Mouse (Mus musculus): Measurements from ENCODE around the gene Ush1g. TPM values are rescaled to one million over a fixed set of nuclear protein-coding genes. Genes with fewer than 3 reads are reported as not detected.

Ush1g gene
- polyA plus RNA-seq, 1 experiment from 2014 or later: not detected

DNA sequence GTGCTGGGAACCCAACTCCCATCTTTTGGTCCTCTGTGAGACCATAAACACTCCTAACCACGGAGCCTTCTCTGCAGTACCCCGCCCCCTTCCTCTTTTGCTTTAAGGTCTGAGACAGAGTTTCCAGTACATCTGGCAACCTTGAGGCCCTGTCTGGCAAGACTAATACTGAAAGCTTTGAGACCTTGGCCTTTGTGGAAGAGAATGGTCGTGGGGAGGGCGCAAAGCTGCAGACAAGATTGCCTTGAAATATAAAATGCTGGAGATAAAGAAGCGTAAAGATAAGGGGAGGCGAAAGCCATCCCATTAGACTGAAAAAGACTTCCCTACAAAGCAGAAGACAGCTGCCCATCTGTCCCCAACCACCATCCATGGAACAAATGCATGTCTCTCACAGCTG lies 46.3 kb downstream of the Ush1g start:
- no peaks in the 10 kb centered on the region for H3K36me3 ChIP-seq
- H3K27ac ChIP-seq: no peak overlapping the region
- H3K4me1 ChIP-seq (replicated peaks): peaks cover 18% of the 10 kb centered on the region
- peak overlapping the region; percentile 59; the same call in 1 of the 2 replicates for H3K4me3 ChIP-seq (replicated peaks)
- 68% methylated on average over 6 of the region's 6 CpGs for WGBS
- peak overlapping the region; percentile 87 for H3K4me2 ChIP-seq (replicated peaks)
- H3K27me3 ChIP-seq (replicated peaks): no peaks in the 10 kb centered on the region
- no peak for ATAC-seq
- H3K9ac ChIP-seq: no peak overlapping the region
- H3K9me3 ChIP-seq: no peaks in the 10 kb centered on the region

GRCm38 (mm10) chr11:115274771-115275170 lies 47.1 kb downstream of the Ush1g start:
- ATAC-seq: no peak
- Histone ChIP-seq H3K4me2 (replicated peaks) (no peak overlapping the region), H3K36me3 (no peaks in the 10 kb centered on the region), H3K27me3 (replicated peaks) (no peaks in the 10 kb centered on the region), H3K27ac (no peak overlapping the region), H3K4me1 (replicated peaks) (peaks cover 22% of the 10 kb centered on the region), H3K9ac (no peak overlapping the region), H3K4me3 (replicated peaks) (no peak overlapping the region), H3K9me3 (no peaks in the 10 kb centered on the region)
- 71% methylated on average over 6 of the region's 6 CpGs for WGBS

DNA sequence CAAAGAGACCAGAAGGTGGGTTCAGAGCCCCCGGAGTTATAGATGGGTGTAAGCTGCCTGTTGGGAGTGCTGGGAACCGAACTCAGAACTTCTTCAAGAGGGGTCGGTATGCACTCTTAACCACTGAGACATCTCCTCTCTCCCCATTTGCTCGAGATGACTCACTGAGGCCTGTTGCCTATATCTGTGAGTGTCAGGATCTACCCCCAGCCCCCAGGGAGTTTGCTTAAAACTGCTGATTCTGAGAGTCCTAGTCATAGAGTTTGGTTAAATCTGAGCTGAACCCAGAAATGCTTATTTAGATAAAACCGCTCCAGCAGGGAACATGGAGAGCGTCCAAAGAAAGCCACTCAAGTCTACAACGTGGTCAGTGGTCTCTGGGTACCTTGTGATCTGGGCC lies 47.7 kb downstream of the Ush1g start:
- H3K4me3 ChIP-seq (replicated peaks): no peak overlapping the region
- H3K36me3 ChIP-seq: no peaks in the 10 kb centered on the region
- no peaks in the 10 kb centered on the region for H3K9me3 ChIP-seq
- H3K4me1 ChIP-seq (replicated peaks): peaks cover 22% of the 10 kb centered on the region
- H3K4me2 ChIP-seq (replicated peaks): no peak overlapping the region
- H3K27ac ChIP-seq: no peak overlapping the region
- WGBS: 88% methylated on average over 7 of the region's 7 CpGs
- H3K9ac ChIP-seq: no peak overlapping the region
- no peak for ATAC-seq
- H3K27me3 ChIP-seq (replicated peaks): no peaks in the 10 kb centered on the region

- no peak overlapping the region for H3K4me2 ChIP-seq (replicated peaks)
- no peak overlapping the region for H3K9ac ChIP-seq
- peaks cover 22% of the 10 kb centered on the region for H3K4me1 ChIP-seq (replicated peaks)
- peaks cover under 1% of the 10 kb centered on the region for H3K27me3 ChIP-seq (replicated peaks)
- H3K36me3 ChIP-seq: no peaks in the 10 kb centered on the region
- no peak overlapping the region for H3K27ac ChIP-seq
- WGBS: 61% methylated on average over 7 of the region's 7 CpGs
- H3K9me3 ChIP-seq: no peaks in the 10 kb centered on the region
- ATAC-seq: no peak
- H3K4me3 ChIP-seq (replicated peaks): no peak overlapping the region
Observed at GRCm38 (mm10) chr11:115273735-115274134, 48.1 kb downstream of the Ush1g start.

- H3K9ac ChIP-seq: no peak overlapping the region
Observed at GRCm38 (mm10) chr11:115272894-115273498, 48.8 kb downstream of the Ush1g start.

GRCm38 (mm10) chr11:115271481-115271880 lies 50.4 kb downstream of the Ush1g start:
- Histone ChIP-seq H3K9ac (no peak overlapping the region), H3K27ac (no peak overlapping the region), H3K4me1 (replicated peaks) (peaks cover 28% of the 10 kb centered on the region), H3K4me2 (replicated peaks) (no peak overlapping the region), H3K36me3 (no peaks in the 10 kb centered on the region), H3K9me3 (no peaks in the 10 kb centered on the region), H3K4me3 (replicated peaks) (no peak overlapping the region), H3K27me3 (replicated peaks) (peaks cover 23% of the 10 kb centered on the region)
- no peak for ATAC-seq
- 72% methylated on average over 10 of the region's 10 CpGs for WGBS

More at GRCm38 (mm10) chr11:115272894-115273498, 48.8 kb downstream of the Ush1g start:
- Histone ChIP-seq H3K4me1 (replicated peaks) (peaks cover 22% of the 10 kb centered on the region), H3K27ac (no peak overlapping the region), H3K4me3 (replicated peaks) (no peak overlapping the region), H3K4me2 (replicated peaks) (no peak overlapping the region), H3K27me3 (replicated peaks) (peaks cover 8% of the 10 kb centered on the region), H3K36me3 (no peaks in the 10 kb centered on the region), H3K9me3 (no peaks in the 10 kb centered on the region)
- WGBS: 77% methylated on average over 10 of the region's 10 CpGs
- ATAC-seq: no peak

DNA sequence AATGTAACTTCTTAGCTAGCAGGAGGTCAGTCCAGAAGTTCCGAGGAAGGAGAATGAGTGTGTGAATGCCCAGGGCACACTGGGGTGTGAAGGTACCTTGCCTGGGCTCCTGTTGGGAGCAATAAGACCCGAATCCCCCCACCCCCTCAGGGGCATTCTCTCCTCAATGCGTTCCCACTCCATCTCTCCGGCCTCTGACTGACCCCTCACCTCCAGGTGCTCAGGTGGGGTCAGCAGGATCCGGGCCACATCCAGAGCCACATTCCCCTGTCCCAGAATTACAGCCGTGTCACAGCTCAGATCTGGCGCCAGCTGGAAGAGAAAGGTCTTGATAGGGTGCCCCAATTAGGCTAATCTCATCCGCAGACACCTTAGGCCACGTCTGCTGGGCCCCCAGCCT lies 50.8 kb downstream of the Ush1g start:
- Histone ChIP-seq H3K4me1 (replicated peaks) (peaks cover 25% of the 10 kb centered on the region), H3K27ac (no peak overlapping the region), H3K9me3 (no peaks in the 10 kb centered on the region), H3K9ac (no peak overlapping the region), H3K36me3 (no peaks in the 10 kb centered on the region), H3K4me2 (replicated peaks) (no peak overlapping the region), H3K4me3 (replicated peaks) (no peak overlapping the region), H3K27me3 (replicated peaks) (peaks cover 28% of the 10 kb centered on the region)
- WGBS: 88% methylated on average over 9 of the region's 9 CpGs
- no peak for ATAC-seq

- no peak overlapping the region for H3K4me3 ChIP-seq (replicated peaks)
- 32% methylated on average over 19 of the region's 19 CpGs for WGBS
- no peak overlapping the region for H3K27ac ChIP-seq
- H3K4me2 ChIP-seq (replicated peaks): no peak overlapping the region
- H3K4me1 ChIP-seq (replicated peaks): peaks cover 21% of the 10 kb centered on the region
- no peaks in the 10 kb centered on the region for H3K36me3 ChIP-seq
- no peaks in the 10 kb centered on the region for H3K9me3 ChIP-seq
- peaks cover 35% of the 10 kb centered on the region for H3K27me3 ChIP-seq (replicated peaks)
- no peak overlapping the region for H3K9ac ChIP-seq
- ATAC-seq: peak; percentile 10; the same call in 1 of the 2 replicates
Observed at GRCm38 (mm10) chr11:115270148-115270861, 51.5 kb downstream of the Ush1g start.

DNA sequence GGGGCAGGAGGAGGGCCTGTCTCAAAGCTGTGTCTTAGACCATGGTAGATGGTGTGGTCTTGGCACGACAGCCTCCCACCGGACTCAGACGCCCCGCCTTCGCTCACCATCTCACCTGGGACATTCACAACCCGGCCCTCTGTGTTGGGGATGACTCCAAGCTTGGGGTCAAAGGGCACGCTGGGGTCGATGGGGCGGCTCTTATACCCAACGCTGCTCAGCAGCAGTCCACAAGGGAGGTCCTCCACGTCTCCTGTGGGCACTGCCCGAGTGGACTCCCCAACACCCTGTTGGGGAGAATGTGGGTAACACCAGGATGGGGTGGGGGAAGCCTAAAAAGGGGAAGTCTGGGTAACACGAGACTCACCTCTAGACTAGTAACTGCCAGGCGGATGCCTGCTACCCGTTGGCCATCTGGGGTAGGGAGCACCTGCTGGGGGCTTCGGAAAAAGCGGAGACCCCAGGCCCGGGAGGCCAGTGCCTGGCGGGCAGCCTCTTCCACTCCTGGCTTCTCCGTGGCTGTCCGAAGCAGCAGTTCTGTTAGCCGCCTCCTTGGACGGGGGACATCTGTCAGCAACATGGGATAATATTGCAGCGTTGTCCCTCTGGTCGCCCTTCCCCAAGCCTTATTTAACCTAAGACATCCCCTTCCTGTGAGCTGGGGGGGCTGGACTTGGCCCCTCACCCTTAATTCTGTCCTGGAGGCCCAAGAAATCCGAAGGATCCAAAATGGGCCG lies 52.3 kb downstream of the Ush1g start:
- Histone ChIP-seq H3K9ac (no peak overlapping the region), H3K4me3 (replicated peaks) (no peak overlapping the region), H3K4me2 (replicated peaks) (no peak overlapping the region), H3K4me1 (replicated peaks) (peaks cover 21% of the 10 kb centered on the region), H3K36me3 (no peaks in the 10 kb centered on the region), H3K9me3 (no peaks in the 10 kb centered on the region), H3K27me3 (replicated peaks) (peaks cover 43% of the 10 kb centered on the region), H3K27ac (no peak overlapping the region)
- ATAC-seq: no peak
- WGBS: 90% methylated on average over 27 of the region's 27 CpGs

DNA sequence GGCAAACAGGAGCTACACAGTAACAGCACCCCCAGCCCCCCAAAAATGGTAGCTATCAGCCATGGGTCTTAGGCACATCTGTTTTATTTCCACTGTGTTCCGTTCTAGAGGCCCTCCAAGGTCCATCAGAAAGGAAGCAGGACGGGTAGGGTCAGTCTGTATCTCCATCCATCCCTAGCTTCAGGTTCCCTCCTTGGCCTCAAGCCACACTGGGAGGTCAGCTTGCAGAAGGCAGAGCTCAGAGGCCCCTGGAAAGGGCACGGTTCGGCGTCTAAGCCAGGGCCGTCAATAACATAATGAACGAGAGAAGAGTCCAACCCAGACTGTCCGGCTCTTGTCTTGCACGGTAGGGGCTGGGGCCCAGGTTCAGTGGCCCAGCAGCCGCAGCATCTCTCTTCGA lies 53.9 kb downstream of the Ush1g start:
- peaks cover 21% of the 10 kb centered on the region for H3K4me1 ChIP-seq (replicated peaks)
- no peak overlapping the region for H3K4me3 ChIP-seq (replicated peaks)
- no peak overlapping the region for H3K27ac ChIP-seq
- ATAC-seq: no peak
- no peaks in the 10 kb centered on the region for H3K9me3 ChIP-seq
- no peak overlapping the region for H3K9ac ChIP-seq
- no peaks in the 10 kb centered on the region for H3K36me3 ChIP-seq
- no peak overlapping the region for H3K4me2 ChIP-seq (replicated peaks)
- H3K27me3 ChIP-seq (replicated peaks): peaks cover 57% of the 10 kb centered on the region
- WGBS: 81% methylated on average over 11 of the region's 11 CpGs

GRCm38 (mm10) chr11:115267061-115267883 lies 54.6 kb downstream of the Ush1g start, which contains the start of gene Grin2c:
TSS of gene Grin2c (minus strand) at chr11:115267243.
- peaks cover 21% of the 10 kb centered on the region for H3K4me1 ChIP-seq (replicated peaks)
- WGBS: 7% methylated on average over 46 of the region's 50 CpGs
- H3K36me3 ChIP-seq: no peaks in the 10 kb centered on the region
- peaks cover 64% of the 10 kb centered on the region for H3K27me3 ChIP-seq (replicated peaks)
- H3K9me3 ChIP-seq: no peaks in the 10 kb centered on the region
- H3K9ac ChIP-seq: 0 out of 2 replicates have a peak within 1 kb of the TSS, but pooled peaks have one; percentile 12
- peak within 1 kb of the TSS; percentile 66 for H3K4me2 ChIP-seq (replicated peaks)
- ATAC-seq: no peak
- H3K4me3 ChIP-seq (replicated peaks): peak within 1 kb of the TSS; percentile 33
- no peak within 1 kb of the TSS for H3K27ac ChIP-seq

- Histone ChIP-seq H3K27ac (no peak overlapping the region), H3K4me2 (replicated peaks) (peak overlapping the region; percentile 66), H3K4me1 (replicated peaks) (peaks cover 21% of the 10 kb centered on the region), H3K27me3 (replicated peaks) (peaks cover 73% of the 10 kb centered on the region), H3K4me3 (replicated peaks) (peak overlapping the region; percentile 33), H3K36me3 (no peaks in the 10 kb centered on the region), H3K9me3 (no peaks in the 10 kb centered on the region), H3K9ac (0 out of 2 replicates have a peak overlapping the region, but pooled peaks have one; percentile 12)
- ATAC-seq: no peak
- 3% methylated on average over 22 of the region's 22 CpGs for WGBS
Observed at GRCm38 (mm10) chr11:115266400-115266778, 55.5 kb downstream of the Ush1g start.

All from intestine, embryonic 15.5 days (tissue).